Comparison of ENCODE assay signal across 27 mouse cellular contexts in the genomic region with DNA sequence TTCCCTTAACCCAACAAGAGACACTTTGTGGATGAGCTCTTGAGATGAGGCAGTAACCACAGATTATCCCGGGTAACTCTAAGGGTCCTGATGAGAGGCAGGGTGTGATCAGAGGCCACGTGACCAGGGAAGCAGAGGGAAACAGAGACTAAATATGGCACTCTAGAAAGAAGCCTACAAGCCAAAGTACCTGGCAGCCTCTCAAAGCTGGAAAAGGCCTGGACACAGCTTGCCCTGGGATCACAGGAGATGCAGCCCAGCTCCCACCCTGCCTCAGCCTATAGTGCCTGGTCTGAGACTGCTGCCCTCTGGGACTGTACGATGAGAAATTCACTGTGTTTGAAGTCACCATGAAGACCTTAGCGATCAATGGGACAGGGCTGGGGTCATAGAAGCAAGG.
DNase-seq lines count a peak whose midpoint lies in the region; ATAC-seq and TF ChIP-seq lines count a peak whose summit lies in the region.
"Had no signal": no experiment of that assay in that cellular context is flagged by ENCODE, and none has a peak within 500 bp of the region (broad histone marks: within the 10 kb centered on the region; RNA-seq: fewer than 3 reads in every experiment).

No protein-coding gene starts in this region.

- 70% methylated on average over 4 of the region's 4 CpGs for WGBS in heart, adult 2 months
- 80% methylated on average over 4 of the region's 4 CpGs for WGBS in embryonic facial prominence, embryonic 10.5 days
- 70% methylated on average over 4 of the region's 4 CpGs for WGBS in small intestine, adult 2 months

- H3K27ac ChIP-seq in heart, adult 2 months, result peak overlapping the region; percentile 21; the same call in 1 of the 2 replicates
- peak overlapping the region; percentile 30; the same call in 1 of the 2 replicates for H3K27ac ChIP-seq in embryonic facial prominence, embryonic 10.5 days (replicated peaks)
- H3K27ac ChIP-seq in small intestine, adult 2 months (ENCODE audit: insufficient read depth, low read depth, low read length), result peak overlapping the region; percentile 9; the same call in 1 of the 2 replicates
- H3K27ac ChIP-seq: forebrain, embryonic 12.5 days; heart, embryonic 15.5 days; hindbrain, embryonic 15.5 days; intestine, embryonic 15.5 days; liver, embryonic 12.5 days; neural tube, embryonic 12.5 days had no signal

- no peak for ATAC-seq in megakaryocyte progenitor cell, adult 5-6 weeks (replicated peaks; ENCODE audit: poor library complexity)
- ATAC-seq: intestine, embryonic 15.5 days; liver, embryonic 12.5 days; Patski had no signal

- intact Hi-C loops in heart, adult 2 months (cut with DNase I), result no loop called here

- peaks cover 17% of the 10 kb centered on the region for H3K4me1 ChIP-seq in heart, adult 2 months (ENCODE audit: control insufficient read depth, insufficient read depth, low read length)
- H3K4me1 ChIP-seq in embryonic facial prominence, embryonic 10.5 days, result peaks cover 23% of the 10 kb centered on the region
- peaks cover 4% of the 10 kb centered on the region; the same call in 1 of the 2 replicates for H3K4me1 ChIP-seq in small intestine, adult 2 months (ENCODE audit: control insufficient read depth, insufficient read depth, insufficient read length, low read length)
- H3K4me1 ChIP-seq: heart, embryonic 15.5 days; hindbrain, embryonic 15.5 days; liver, embryonic 12.5 days; megakaryocyte, embryonic 14.5 days had no signal

- TF ChIP-seq POLR2A in heart, adult 2 months (IDR thresholded peaks at IDR 0.05; ENCODE audit: insufficient read depth, low read depth, low read length), result no peak
- TF ChIP-seq POLR2A in small intestine, adult 2 months (IDR thresholded peaks at IDR 0.05; ENCODE audit: low read depth, low read length), result no peak

- no peaks in the 10 kb centered on the region for H3K27me3 ChIP-seq in heart, adult 2 months (ENCODE audit: control insufficient read depth, insufficient read depth, low read length)
- H3K27me3 ChIP-seq in embryonic facial prominence, embryonic 10.5 days (replicated peaks; ENCODE audit: low read depth, poor library complexity, severe bottlenecking), result 0 out of 2 replicates have a peak, but pooled peaks cover 4% of the 10 kb centered on the region
- no peaks in the 10 kb centered on the region for H3K27me3 ChIP-seq in small intestine, adult 2 months (ENCODE audit: control insufficient read depth, insufficient read depth, low read length)
- H3K27me3 ChIP-seq: forebrain, embryonic 12.5 days; heart, embryonic 15.5 days; hindbrain, embryonic 15.5 days; intestine, embryonic 15.5 days; liver, embryonic 12.5 days; neural tube, embryonic 12.5 days; Patski had no signal

- no peak overlapping the region for H3K9ac ChIP-seq in heart, adult 2 months (ENCODE audit: low read depth, low read length)
- H3K9ac ChIP-seq: forebrain, embryonic 12.5 days; heart, embryonic 15.5 days; hindbrain, embryonic 15.5 days; intestine, embryonic 15.5 days; liver, embryonic 12.5 days; neural tube, embryonic 12.5 days had no signal

- no peak overlapping the region for H3K4me3 ChIP-seq in heart, adult 2 months
- no peak overlapping the region for H3K4me3 ChIP-seq in embryonic facial prominence, embryonic 10.5 days
- no peak overlapping the region for H3K4me3 ChIP-seq in small intestine, adult 2 months (ENCODE audit: low read depth, low read length)
- H3K4me3 ChIP-seq: forebrain, embryonic 12.5 days; heart, embryonic 15.5 days; hindbrain, embryonic 15.5 days; intestine, embryonic 15.5 days; liver, embryonic 12.5 days; megakaryocyte, embryonic 14.5 days; neural tube, embryonic 12.5 days had no signal

- H3K36me3 ChIP-seq in heart, adult 2 months (ENCODE audit: control insufficient read depth, insufficient read depth, low read length), result peaks cover 10% of the 10 kb centered on the region
- H3K36me3 ChIP-seq in embryonic facial prominence, embryonic 10.5 days (replicated peaks), result peaks cover 27% of the 10 kb centered on the region
- 0 out of 2 replicates have a peak, but pooled peaks cover 4% of the 10 kb centered on the region for H3K36me3 ChIP-seq in small intestine, adult 2 months (ENCODE audit: control insufficient read depth, insufficient read depth, low read length)
- H3K36me3 ChIP-seq: G1E; heart, embryonic 15.5 days; hindbrain, embryonic 15.5 days had no signal

- no peak for TF ChIP-seq CTCF in heart, adult 2 months (IDR thresholded peaks at IDR 0.05)
- TF ChIP-seq CTCF in small intestine, adult 2 months (IDR thresholded peaks at IDR 0.05; ENCODE audit: extremely low read depth, insufficient read length, insufficient replicate concordance, low read depth, low read length), result no peak

- no peaks in the 10 kb centered on the region for H3K9me3 ChIP-seq in embryonic facial prominence, embryonic 10.5 days
- H3K9me3 ChIP-seq: forebrain, embryonic 12.5 days; heart, embryonic 15.5 days; hindbrain, embryonic 15.5 days; intestine, embryonic 15.5 days; liver, embryonic 12.5 days; megakaryocyte, embryonic 14.5 days; neural tube, embryonic 12.5 days had no signal

- no peaks in the 10 kb centered on the region for H3K79me2 ChIP-seq in heart, adult 2 months (replicated peaks; ENCODE audit: control insufficient read depth, insufficient read depth, low read length)

- no peak for DNase-seq in heart, adult 2 months
- DNase-seq in heart, adult 18-20 months, result no peak
- DNase-seq in brain, adult 2 months (ENCODE audit: low read depth, low spot score), result peak; percentile 45
- DNase-seq in embryonic facial prominence, embryonic 10.5 days (ENCODE audit: low spot score), result no peak
- no peak for DNase-seq in frontal cortex, postnatal 14 days (ENCODE audit: low spot score in 2 of 2)
- DNase-seq: adrenal gland, postnatal 36 days; B cell, adult 2 months; embryo, embryonic 11 days; heart, postnatal 36 days; left cerebral cortex, postnatal 4 days; lung, adult 2 months; lung, postnatal 14 days; midbrain, embryonic 14.5 days; right cerebral cortex, postnatal 25 days; thymus, adult 2 months; thymus, postnatal 4 days had no signal

- TF ChIP-seq EP300 in heart, adult 2 months (IDR thresholded peaks at IDR 0.05; ENCODE audit: insufficient read depth, low read depth, low read length), result no peak
